Mouse (Mus musculus) heart, postnatal 0 days (tissue): ENCODE results near the gene Dusp7.

Experiments used
- CTCF ChIP-seq: IDR thresholded peaks from 2 replicates; pipeline ENCODE4 v1.5.1; 2016; ENCODE audit warnings: antibody characterized with exemption, control low read depth, low read depth
- EP300 ChIP-seq: IDR thresholded peaks from 2 replicates; pipeline ENCODE4 v1.6.1; 2016; ENCODE audit warnings: antibody characterized with exemption, low read depth

DNA sequence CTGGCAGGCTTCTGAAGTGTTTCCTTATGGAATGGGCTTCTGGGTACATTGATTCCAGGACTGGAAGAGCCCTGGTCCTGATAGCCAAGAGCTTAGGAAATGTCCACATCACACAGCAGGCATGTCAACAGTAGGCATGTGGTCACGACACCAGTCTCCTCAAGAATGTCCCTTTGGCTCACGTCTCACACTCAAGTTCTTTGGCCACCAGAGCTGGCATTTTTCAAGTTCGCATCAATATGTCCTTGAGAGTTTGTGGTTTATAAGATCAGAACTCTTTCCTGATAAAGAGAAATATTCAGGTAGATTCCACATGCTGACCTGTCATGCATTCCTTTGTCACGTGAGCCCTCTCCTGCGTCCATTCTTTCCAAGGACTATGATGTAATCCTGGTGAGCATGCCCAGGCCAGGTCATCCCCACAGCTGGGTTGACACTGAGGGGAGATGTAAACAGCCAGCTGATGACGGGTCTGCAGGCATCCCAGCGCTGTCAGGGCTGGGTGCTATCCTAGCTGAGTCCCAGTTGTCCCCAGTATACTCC lies 40.3 kb upstream of the Dusp7 start:
- no peak for TF ChIP-seq CTCF
- TF ChIP-seq EP300: no peak
